Mouse (Mus musculus): ENCODE results near the gene Ckm. TPM values are rescaled to one million over a fixed set of nuclear protein-coding genes. Genes with fewer than 3 reads are reported as not detected.

Gene Ckm
- polyA plus RNA-seq, 1 experiment from 2014 or later = 910 TPM

DNA sequence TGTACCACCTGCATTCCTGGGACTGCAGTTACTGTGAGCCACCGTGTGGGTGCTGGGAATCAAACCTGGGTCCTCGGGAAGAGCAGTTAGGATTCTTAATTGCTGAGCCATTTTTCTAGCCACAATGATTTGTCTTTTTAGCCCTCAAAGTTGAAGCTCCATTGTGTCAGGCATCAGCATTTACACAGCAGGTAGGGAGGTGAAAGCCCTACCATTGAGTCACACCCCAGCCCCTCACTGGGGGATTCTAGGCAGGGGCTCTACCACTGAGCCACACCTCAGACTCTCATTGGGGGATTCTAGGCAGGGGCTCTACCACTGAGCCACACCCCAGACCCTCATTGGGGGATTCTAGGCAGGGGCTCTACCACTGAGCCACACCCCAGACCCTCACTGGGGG is 31.7 kb downstream of the Ckm start:
- Histone ChIP-seq H3K9ac (ENCODE audit: low read length) (no peak overlapping the region), H3K27ac (replicated peaks in 1 of 2; ENCODE audit: control insufficient read depth in 1 of 2, insufficient read depth in 1 of 2, low read depth in 2 of 2, low read length in 2 of 2) (no peak overlapping the region), H3K4me3 (ENCODE audit: control insufficient read depth in 1 of 2, insufficient read depth in 1 of 2, low read depth in 1 of 2, low read length in 2 of 2) (no peak overlapping the region), H3K27me3 (ENCODE audit: control insufficient read depth, insufficient read depth, low read length) (no peaks in the 10 kb centered on the region), H3K9me3 (ENCODE audit: control insufficient read depth, low read length) (no peaks in the 10 kb centered on the region), H3K4me1 (ENCODE audit: control insufficient read depth in 2 of 2, insufficient read depth in 2 of 2, low read length in 2 of 2) (no peaks in the 10 kb centered on the region), H3K36me3 (ENCODE audit: control insufficient read depth, insufficient read depth, low read length) (peaks cover 93% of the 10 kb centered on the region), H3K4me2 (ENCODE audit: low read length) (no peak overlapping the region)
- ATAC-seq (ENCODE audit: insufficient number of reproducible peaks, insufficient read depth, low FRiP score, low read depth) = no peak
- WGBS = 96% methylated on average over 2 of the region's 2 CpGs

GRCm38 (mm10) chr7:19437048-19437447 is 32.5 kb downstream of the Ckm start:
- ATAC-seq (ENCODE audit: insufficient number of reproducible peaks, insufficient read depth, low FRiP score, low read depth) = no peak
- H3K27me3 ChIP-seq (ENCODE audit: control insufficient read depth, insufficient read depth, low read length) = no peaks in the 10 kb centered on the region
- no peak overlapping the region for H3K27ac ChIP-seq (replicated peaks in 1 of 2; ENCODE audit: control insufficient read depth in 1 of 2, insufficient read depth in 1 of 2, low read depth in 2 of 2, low read length in 2 of 2)
- no peak overlapping the region for H3K4me2 ChIP-seq (ENCODE audit: low read length)
- H3K4me1 ChIP-seq (ENCODE audit: control insufficient read depth in 2 of 2, insufficient read depth in 2 of 2, low read length in 2 of 2) = no peaks in the 10 kb centered on the region
- no peak overlapping the region for H3K9ac ChIP-seq (ENCODE audit: low read length)
- no peak overlapping the region for H3K4me3 ChIP-seq (ENCODE audit: control insufficient read depth in 1 of 2, insufficient read depth in 1 of 2, low read depth in 1 of 2, low read length in 2 of 2)
- WGBS = 86% methylated on average over 9 of the region's 9 CpGs
- H3K9me3 ChIP-seq (ENCODE audit: control insufficient read depth, low read length) = no peaks in the 10 kb centered on the region
- H3K36me3 ChIP-seq (ENCODE audit: control insufficient read depth, insufficient read depth, low read length) = peaks cover 93% of the 10 kb centered on the region

GRCm38 (mm10) chr7:19441448-19442091 is 37.0 kb downstream of the Ckm start:
- Histone ChIP-seq H3K4me1 (ENCODE audit: control insufficient read depth in 2 of 2, insufficient read depth in 2 of 2, low read length in 2 of 2) (no peaks in the 10 kb centered on the region), H3K4me3 (ENCODE audit: control insufficient read depth in 1 of 2, insufficient read depth in 1 of 2, low read depth in 1 of 2, low read length in 2 of 2) (no peak overlapping the region), H3K27ac (replicated peaks in 1 of 2; ENCODE audit: control insufficient read depth in 1 of 2, insufficient read depth in 1 of 2, low read depth in 2 of 2, low read length in 2 of 2) (peak overlapping the region; percentile 20 to 42; a peak in 2 of 4 replicates), H3K27me3 (ENCODE audit: control insufficient read depth, insufficient read depth, low read length) (no peaks in the 10 kb centered on the region), H3K9ac (ENCODE audit: low read length) (no peak overlapping the region), H3K4me2 (ENCODE audit: low read length) (no peak overlapping the region), H3K9me3 (ENCODE audit: control insufficient read depth, low read length) (no peaks in the 10 kb centered on the region), H3K36me3 (ENCODE audit: control insufficient read depth, insufficient read depth, low read length) (peaks cover 85% of the 10 kb centered on the region)
- WGBS = 60% methylated on average over 9 of the region's 9 CpGs
- 0 out of 2 replicates have a peak, but pooled peaks have one; percentile 23 for ATAC-seq (ENCODE audit: insufficient number of reproducible peaks, insufficient read depth, low FRiP score, low read depth)

GRCm38 (mm10) chr7:19443344-19443743 is 38.8 kb downstream of the Ckm start:
- ATAC-seq (ENCODE audit: insufficient number of reproducible peaks, insufficient read depth, low FRiP score, low read depth) = no peak; the same call in 1 of the 2 replicates
- H3K4me1 ChIP-seq (ENCODE audit: control insufficient read depth in 2 of 2, insufficient read depth in 2 of 2, low read length in 2 of 2) = no peaks in the 10 kb centered on the region
- no peak overlapping the region for H3K9ac ChIP-seq (ENCODE audit: low read length)
- no peaks in the 10 kb centered on the region for H3K9me3 ChIP-seq (ENCODE audit: control insufficient read depth, low read length)
- no peak overlapping the region for H3K4me2 ChIP-seq (ENCODE audit: low read length)
- 37% methylated on average over 3 of the region's 3 CpGs for WGBS
- no peaks in the 10 kb centered on the region for H3K27me3 ChIP-seq (ENCODE audit: control insufficient read depth, insufficient read depth, low read length)
- no peak overlapping the region for H3K4me3 ChIP-seq (ENCODE audit: control insufficient read depth in 1 of 2, insufficient read depth in 1 of 2, low read depth in 1 of 2, low read length in 2 of 2)
- peaks cover 84% of the 10 kb centered on the region for H3K36me3 ChIP-seq (ENCODE audit: control insufficient read depth, insufficient read depth, low read length)
- H3K27ac ChIP-seq (replicated peaks in 1 of 2; ENCODE audit: control insufficient read depth in 1 of 2, insufficient read depth in 1 of 2, low read depth in 2 of 2, low read length in 2 of 2) = no peak overlapping the region

DNA sequence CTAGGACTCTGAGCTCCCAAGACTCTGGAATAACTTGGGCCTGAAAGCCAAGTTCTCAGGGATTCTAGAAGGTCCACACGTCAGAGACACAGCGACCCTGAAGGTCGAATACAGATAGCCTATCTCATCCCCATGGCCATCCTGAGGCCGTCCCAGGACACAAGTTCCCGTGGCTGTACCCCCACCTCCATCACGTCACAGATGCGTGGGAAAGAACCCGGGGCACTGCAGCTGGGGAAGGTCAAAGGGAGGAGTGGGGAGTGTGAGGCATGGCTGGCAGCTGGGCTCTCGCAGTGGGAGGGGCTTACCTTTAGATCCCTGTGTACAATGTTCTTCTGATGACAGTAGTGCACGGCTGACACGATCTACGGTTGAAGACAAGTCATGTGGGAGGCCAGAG is 40.2 kb downstream of the Ckm start:
- H3K4me2 ChIP-seq (ENCODE audit: low read length) = no peak overlapping the region
- no peak for ATAC-seq (ENCODE audit: insufficient number of reproducible peaks, insufficient read depth, low FRiP score, low read depth)
- H3K27ac ChIP-seq (replicated peaks in 1 of 2; ENCODE audit: control insufficient read depth in 1 of 2, insufficient read depth in 1 of 2, low read depth in 2 of 2, low read length in 2 of 2) = no peak overlapping the region
- H3K9ac ChIP-seq (ENCODE audit: low read length) = no peak overlapping the region
- H3K9me3 ChIP-seq (ENCODE audit: control insufficient read depth, low read length) = no peaks in the 10 kb centered on the region
- H3K36me3 ChIP-seq (ENCODE audit: control insufficient read depth, insufficient read depth, low read length) = peaks cover 91% of the 10 kb centered on the region
- WGBS = 78% methylated on average over 12 of the region's 12 CpGs
- no peaks in the 10 kb centered on the region for H3K27me3 ChIP-seq (ENCODE audit: control insufficient read depth, insufficient read depth, low read length)
- no peaks in the 10 kb centered on the region for H3K4me1 ChIP-seq (ENCODE audit: control insufficient read depth in 2 of 2, insufficient read depth in 2 of 2, low read length in 2 of 2)
- no peak overlapping the region for H3K4me3 ChIP-seq (ENCODE audit: control insufficient read depth in 1 of 2, insufficient read depth in 1 of 2, low read depth in 1 of 2, low read length in 2 of 2)

DNA sequence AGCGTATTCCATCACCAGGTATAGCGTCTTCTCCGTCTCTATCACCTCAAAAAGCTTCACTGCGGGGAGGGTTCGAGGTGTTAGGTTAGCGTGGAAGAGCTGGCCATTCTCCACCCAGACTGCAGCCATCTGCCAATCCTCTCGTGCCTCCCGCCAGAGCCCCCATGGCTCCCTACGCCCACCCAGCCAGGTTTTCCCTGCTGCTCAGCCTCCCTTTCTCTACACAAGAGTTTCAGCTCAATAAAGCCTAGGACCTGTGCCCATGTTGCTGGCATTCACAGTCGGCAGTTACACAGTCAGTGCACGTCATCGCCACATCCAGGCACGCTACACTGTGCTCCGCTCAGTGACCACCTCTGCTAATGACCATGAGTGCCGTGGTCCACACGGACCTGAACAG is 43.1 kb downstream of the Ckm start:
- Histone ChIP-seq H3K4me1 (ENCODE audit: control insufficient read depth in 2 of 2, insufficient read depth in 2 of 2, low read length in 2 of 2) (no peaks in the 10 kb centered on the region), H3K4me2 (ENCODE audit: low read length) (no peak overlapping the region), H3K9ac (ENCODE audit: low read length) (no peak overlapping the region), H3K9me3 (ENCODE audit: control insufficient read depth, low read length) (no peaks in the 10 kb centered on the region), H3K36me3 (ENCODE audit: control insufficient read depth, insufficient read depth, low read length) (peaks cover 85% of the 10 kb centered on the region), H3K27ac (replicated peaks in 1 of 2; ENCODE audit: control insufficient read depth in 1 of 2, insufficient read depth in 1 of 2, low read depth in 2 of 2, low read length in 2 of 2) (no peak overlapping the region), H3K4me3 (ENCODE audit: control insufficient read depth in 1 of 2, insufficient read depth in 1 of 2, low read depth in 1 of 2, low read length in 2 of 2) (no peak overlapping the region), H3K27me3 (ENCODE audit: control insufficient read depth, insufficient read depth, low read length) (no peaks in the 10 kb centered on the region)
- no peak for ATAC-seq (ENCODE audit: insufficient number of reproducible peaks, insufficient read depth, low FRiP score, low read depth)
- WGBS = 91% methylated on average over 16 of the region's 16 CpGs

DNA sequence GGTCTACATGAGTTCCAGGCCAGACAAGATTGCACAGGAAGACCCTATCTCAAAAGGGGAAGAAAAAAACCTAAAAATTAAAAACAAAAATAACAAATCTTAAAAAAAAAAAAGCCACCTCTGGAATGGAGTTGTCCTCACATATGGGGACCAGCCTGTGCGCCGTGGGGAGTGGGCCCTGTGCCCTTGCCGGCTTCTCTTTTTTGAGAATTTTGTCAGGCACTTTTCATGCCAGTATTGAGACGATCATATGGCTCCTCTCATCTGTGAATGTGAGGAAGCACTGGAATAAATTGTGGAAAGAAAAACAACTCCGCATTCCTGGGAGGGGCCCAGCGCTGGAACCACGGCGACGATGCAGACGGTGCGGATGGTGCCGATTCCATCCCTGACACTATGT is 44.6 kb downstream of the Ckm start:
- no peaks in the 10 kb centered on the region for H3K9me3 ChIP-seq (ENCODE audit: control insufficient read depth, low read length)
- no peak for ATAC-seq (ENCODE audit: insufficient number of reproducible peaks, insufficient read depth, low FRiP score, low read depth)
- H3K4me1 ChIP-seq (ENCODE audit: control insufficient read depth in 2 of 2, insufficient read depth in 2 of 2, low read length in 2 of 2) = no peaks in the 10 kb centered on the region
- H3K4me3 ChIP-seq (ENCODE audit: control insufficient read depth in 1 of 2, insufficient read depth in 1 of 2, low read depth in 1 of 2, low read length in 2 of 2) = no peak overlapping the region
- no peak overlapping the region for H3K4me2 ChIP-seq (ENCODE audit: low read length)
- WGBS = 78% methylated on average over 12 of the region's 12 CpGs
- H3K9ac ChIP-seq (ENCODE audit: low read length) = no peak overlapping the region
- peaks cover 75% of the 10 kb centered on the region for H3K36me3 ChIP-seq (ENCODE audit: control insufficient read depth, insufficient read depth, low read length)
- no peaks in the 10 kb centered on the region for H3K27me3 ChIP-seq (ENCODE audit: control insufficient read depth, insufficient read depth, low read length)
- no peak overlapping the region for H3K27ac ChIP-seq (replicated peaks in 1 of 2; ENCODE audit: control insufficient read depth in 1 of 2, insufficient read depth in 1 of 2, low read depth in 2 of 2, low read length in 2 of 2)

DNA sequence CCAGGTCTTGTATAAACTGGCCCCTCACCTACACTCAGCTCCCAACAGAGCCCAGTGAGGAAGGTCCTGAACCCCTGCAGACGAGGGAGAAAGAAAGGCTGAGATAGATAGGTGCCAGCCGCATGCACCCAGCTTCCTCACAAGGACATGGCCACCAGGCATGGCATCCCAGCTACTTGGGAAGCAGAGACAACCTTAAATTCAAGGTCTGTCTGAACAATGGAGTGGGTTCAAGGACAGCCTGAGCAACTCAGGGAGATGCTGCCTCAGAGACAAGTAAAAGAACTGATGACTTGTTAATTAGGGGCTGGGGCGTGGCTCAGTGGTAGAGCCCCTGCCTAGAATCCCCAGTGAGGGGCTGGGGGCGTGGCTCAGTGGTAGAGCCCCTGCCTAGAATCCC is 50.6 kb downstream of the Ckm start:
- WGBS = 91% methylated on average over 4 of the region's 4 CpGs
- Histone ChIP-seq H3K4me3 (ENCODE audit: control insufficient read depth in 1 of 2, insufficient read depth in 1 of 2, low read depth in 1 of 2, low read length in 2 of 2) (no peak overlapping the region), H3K4me1 (ENCODE audit: control insufficient read depth in 2 of 2, insufficient read depth in 2 of 2, low read length in 2 of 2) (peaks cover 9 to 25% of the 10 kb centered on the region in 2 experiments), H3K27ac (replicated peaks in 1 of 2; ENCODE audit: control insufficient read depth in 1 of 2, insufficient read depth in 1 of 2, low read depth in 2 of 2, low read length in 2 of 2) (no peak overlapping the region), H3K27me3 (ENCODE audit: control insufficient read depth, insufficient read depth, low read length) (no peaks in the 10 kb centered on the region), H3K9me3 (ENCODE audit: control insufficient read depth, low read length) (no peaks in the 10 kb centered on the region), H3K4me2 (ENCODE audit: low read length) (no peak overlapping the region), H3K9ac (ENCODE audit: low read length) (no peak overlapping the region), H3K36me3 (ENCODE audit: control insufficient read depth, insufficient read depth, low read length) (peaks cover 26% of the 10 kb centered on the region)
- ATAC-seq (ENCODE audit: insufficient number of reproducible peaks, insufficient read depth, low FRiP score, low read depth) = no peak
